Mouse (Mus musculus) cortical plate, adult 2 months (tissue): ENCODE data around the gene Xkr8.

Experiments used
- CTCF ChIP-seq: fragments of 200-500 bp; IDR thresholded peaks from 2 replicates; pipeline ENCODE4 v1.5.1; 2011; ENCODE audit warnings: mild to moderate bottlenecking, control low read depth, low read length; ENCODE audit not compliant: insufficient read depth; ENCODE audit errors: extremely low read depth
- POLR2A ChIP-seq: fragments of 200-500 bp; IDR thresholded peaks from 2 replicates; pipeline ENCODE4 v1.6.1; 2011; ENCODE audit warnings: mild to moderate bottlenecking, low read length, control low read depth; ENCODE audit not compliant: insufficient read depth; ENCODE audit errors: extremely low read depth

- TF ChIP-seq POLR2A (no peak), CTCF (no peak)
Measured at GRCm38 (mm10) chr4:132747664-132748259, 15.4 kb upstream of the Xkr8 start.
